Mouse (Mus musculus): ENCODE results near the gene Gyg. TPM values are rescaled to one million over a fixed set of nuclear protein-coding genes. Genes with fewer than 3 reads are reported as not detected.

The Gyg gene
- 28.7 and 36.8 TPM in 2 replicates for polyA plus RNA-seq (2016; fragmentation: Nextera tagmentation; extraction: Ambion mirVana)

DNA sequence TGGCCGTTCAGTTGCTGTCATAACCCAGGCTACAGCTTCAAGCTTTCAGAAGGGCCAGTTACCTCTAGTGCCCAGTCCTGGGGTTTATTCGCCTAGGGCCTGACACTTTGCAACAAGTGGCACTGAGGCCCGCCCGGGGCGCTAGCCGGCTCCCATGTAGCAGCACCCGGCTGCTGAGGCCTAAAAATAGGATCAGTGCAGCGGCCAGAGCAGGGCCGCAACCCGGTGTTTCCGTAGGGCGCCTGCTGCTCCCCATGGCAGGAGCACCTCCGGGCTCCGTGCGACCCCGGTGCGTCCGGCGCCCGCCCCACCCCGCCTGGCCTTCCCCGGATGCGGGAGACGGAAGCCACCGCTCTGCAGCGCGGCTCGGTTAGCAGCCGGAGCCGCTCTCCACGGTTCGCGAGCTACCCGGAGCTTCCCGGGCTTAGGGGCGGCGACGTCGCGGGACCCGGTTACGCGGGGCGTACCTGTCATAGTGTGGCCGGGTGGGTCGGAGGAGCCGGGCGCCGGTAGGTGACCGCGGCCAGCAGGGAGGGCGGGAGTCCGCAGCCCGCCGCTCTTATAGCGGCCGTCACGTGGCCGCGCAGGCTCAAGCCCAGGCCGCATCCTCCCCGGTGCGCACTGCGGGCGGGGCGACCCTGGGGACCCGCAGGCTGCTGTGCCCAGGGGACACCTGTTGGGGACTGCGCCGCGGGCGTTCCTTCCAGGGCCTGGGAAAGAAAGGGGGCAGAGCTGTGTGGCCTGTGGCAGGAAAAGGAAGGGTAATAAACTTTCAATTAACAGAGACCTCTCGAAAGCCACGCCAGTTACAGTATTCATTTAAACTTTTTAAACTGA is at the start of gene Gyg:
Gyg (minus strand) TSS at position 787 of the 837 bp plus-strand sequence.
- Histone ChIP-seq H3K36me3 (no peaks in the 10 kb centered on the region), H3K9me3 (peaks cover 6% of the 10 kb centered on the region; the same call in 1 of the 2 replicates), H3K4me3 (peak within 1 kb of the TSS; percentile 81), H3K27me3 (ENCODE audit: insufficient read depth, poor library complexity, severe bottlenecking) (peaks cover 7% of the 10 kb centered on the region; the same call in 1 of the 2 replicates), H3K27ac (peak within 1 kb of the TSS; percentile 86), H3K4me1 (replicated peaks) (peaks cover 14% of the 10 kb centered on the region; the same call in 1 of the 2 replicates)
- DNase-seq (ENCODE audit: low spot score): peak; percentile 59
- 2% methylated on average over 73 of the region's 73 CpGs for WGBS

- Histone ChIP-seq H3K4me1 (replicated peaks) (no peaks in the 10 kb centered on the region), H3K9me3 (no peaks in the 10 kb centered on the region), H3K4me3 (no peak overlapping the region), H3K27me3 (ENCODE audit: insufficient read depth, poor library complexity, severe bottlenecking) (no peaks in the 10 kb centered on the region), H3K27ac (no peak overlapping the region), H3K36me3 (no peaks in the 10 kb centered on the region)
- WGBS: 27% methylated on average over 6 of the region's 6 CpGs
- peak; percentile 67 for DNase-seq (ENCODE audit: low spot score)
Observed at GRCm38 (mm10) chr3:20198869-20199268, 43.8 kb upstream of the Gyg start.

DNA sequence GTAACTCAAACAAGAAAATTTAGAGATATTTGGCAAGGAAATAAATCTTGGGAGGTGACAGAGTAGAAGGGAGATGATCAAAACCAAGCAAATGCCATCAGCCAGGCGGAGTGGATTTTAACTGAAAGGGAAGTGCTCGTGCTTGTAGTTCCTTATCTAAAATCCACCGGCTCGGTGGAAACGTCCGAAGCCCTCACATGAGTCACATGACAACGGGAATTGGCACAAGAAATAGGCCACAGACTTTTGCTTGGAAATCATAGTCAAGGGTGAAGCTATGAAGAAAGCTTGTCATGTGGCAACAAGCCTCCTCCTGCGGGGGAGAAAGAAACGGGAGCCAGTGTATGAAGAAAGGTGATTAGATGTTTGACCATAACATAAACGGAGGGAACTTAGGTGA is 42.8 kb upstream of the Gyg start:
- 88% methylated on average over 10 of the region's 10 CpGs for WGBS

DNA sequence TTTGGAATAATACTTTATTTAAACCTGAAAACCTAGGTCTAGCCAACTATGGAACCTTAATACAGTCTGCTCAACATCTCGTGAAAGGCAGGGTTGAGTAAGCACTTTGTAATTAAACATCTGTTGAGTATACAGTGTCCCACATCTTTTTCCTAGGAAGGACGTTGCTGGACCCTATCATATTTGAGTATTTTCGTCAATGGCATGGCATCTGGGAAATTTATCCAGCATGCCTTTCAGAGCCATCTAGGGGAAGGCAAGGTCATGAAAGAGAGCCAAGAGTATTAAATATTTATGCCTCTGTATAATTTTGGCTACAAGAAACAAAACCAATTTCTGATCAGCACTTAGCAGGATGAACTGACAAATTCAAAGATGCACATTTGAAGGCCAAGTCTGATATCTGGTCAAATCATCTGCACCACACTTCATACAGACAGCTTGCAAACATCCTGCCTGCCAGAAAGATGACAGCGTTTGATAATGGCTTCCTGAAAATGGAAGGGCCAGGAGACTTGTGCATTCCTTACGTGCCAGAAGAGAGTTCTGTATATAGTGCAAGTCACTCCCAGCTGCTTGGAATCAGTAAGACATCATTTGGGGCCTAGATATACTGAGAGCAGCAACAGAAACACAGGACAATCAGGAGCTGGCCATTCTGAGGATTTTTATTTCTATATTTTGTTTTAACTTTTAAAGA is 34.0 kb upstream of the Gyg start:
- 81% methylated on average over 5 of the region's 5 CpGs for WGBS
- H3K4me1 ChIP-seq (replicated peaks): no peaks in the 10 kb centered on the region
- DNase-seq (ENCODE audit: low spot score): no peak
- H3K36me3 ChIP-seq: no peaks in the 10 kb centered on the region
- no peak overlapping the region for H3K27ac ChIP-seq
- H3K9me3 ChIP-seq: no peaks in the 10 kb centered on the region
- no peak overlapping the region for H3K4me3 ChIP-seq
- no peaks in the 10 kb centered on the region for H3K27me3 ChIP-seq (ENCODE audit: insufficient read depth, poor library complexity, severe bottlenecking)

More for the DNA sequence above, 42.8 kb upstream of the Gyg start:
- Histone ChIP-seq H3K4me1 (replicated peaks) (no peaks in the 10 kb centered on the region), H3K27ac (no peak overlapping the region), H3K27me3 (ENCODE audit: insufficient read depth, poor library complexity, severe bottlenecking) (no peaks in the 10 kb centered on the region), H3K9me3 (no peaks in the 10 kb centered on the region), H3K36me3 (no peaks in the 10 kb centered on the region), H3K4me3 (no peak overlapping the region)
- no peak for DNase-seq (ENCODE audit: low spot score)

DNA sequence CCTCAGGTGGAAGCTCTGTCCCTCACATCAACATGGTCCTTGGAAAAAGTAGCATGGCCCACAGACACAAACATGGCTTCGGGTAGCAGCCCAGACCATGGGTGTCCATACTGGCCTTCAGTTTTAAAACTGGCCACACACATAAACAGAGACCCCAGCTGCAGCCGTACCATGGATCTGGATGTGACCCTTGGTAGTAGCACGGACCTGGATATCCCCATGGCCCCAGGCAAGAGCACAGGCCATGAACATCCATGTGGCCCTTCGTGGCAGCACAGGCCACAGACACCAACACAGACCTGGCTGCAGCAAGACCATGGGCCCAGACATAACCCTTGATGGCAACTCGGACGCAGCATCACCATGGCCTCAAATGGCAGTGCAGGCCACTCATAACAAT is 17.3 kb upstream of the Gyg start:
- Histone ChIP-seq H3K27ac (no peak overlapping the region), H3K4me1 (replicated peaks) (no peaks in the 10 kb centered on the region), H3K27me3 (ENCODE audit: insufficient read depth, poor library complexity, severe bottlenecking) (no peaks in the 10 kb centered on the region), H3K4me3 (no peak overlapping the region), H3K9me3 (no peaks in the 10 kb centered on the region), H3K36me3 (no peaks in the 10 kb centered on the region)
- 91% methylated on average over 6 of the region's 6 CpGs for WGBS
- DNase-seq (ENCODE audit: low spot score): no peak

DNA sequence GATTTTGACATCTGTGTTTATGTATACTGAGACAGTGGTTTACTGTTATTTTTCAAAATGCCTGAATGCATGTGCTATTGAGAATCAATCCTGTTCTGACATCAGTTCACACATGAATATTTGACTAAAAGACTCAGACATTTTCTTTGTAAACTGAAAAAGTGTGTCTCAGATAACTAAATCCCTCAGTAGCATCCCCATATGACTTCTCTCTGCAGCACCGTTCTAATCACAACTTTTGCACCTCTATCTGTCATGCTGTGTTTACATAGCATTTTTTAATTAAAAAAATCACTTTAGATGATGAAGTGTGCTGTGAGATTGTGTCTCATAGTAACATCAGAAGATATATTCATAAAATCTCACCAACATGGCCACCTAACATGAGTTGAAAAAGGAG is 12.4 kb upstream of the Gyg start:
- no peak for DNase-seq (ENCODE audit: low spot score)
- WGBS: 93% methylated on average over 1 of the region's 1 CpGs
- Histone ChIP-seq H3K4me1 (replicated peaks) (no peaks in the 10 kb centered on the region), H3K4me3 (no peak overlapping the region), H3K9me3 (0 out of 2 replicates have a peak, but pooled peaks cover under 1% of the 10 kb centered on the region), H3K27me3 (ENCODE audit: insufficient read depth, poor library complexity, severe bottlenecking) (no peaks in the 10 kb centered on the region), H3K36me3 (no peaks in the 10 kb centered on the region), H3K27ac (no peak overlapping the region)

- H3K36me3 ChIP-seq: no peaks in the 10 kb centered on the region
- peaks cover 7% of the 10 kb centered on the region; the same call in 1 of the 2 replicates for H3K27me3 ChIP-seq (ENCODE audit: insufficient read depth, poor library complexity, severe bottlenecking)
- H3K4me3 ChIP-seq: peak overlapping the region; percentile 81; the same call in 1 of the 2 replicates
- H3K4me1 ChIP-seq (replicated peaks): peaks cover 14% of the 10 kb centered on the region; the same call in 1 of the 2 replicates
- WGBS: 87% methylated on average over 6 of the region's 6 CpGs
- no peak overlapping the region for H3K27ac ChIP-seq
- DNase-seq (ENCODE audit: low spot score): no peak
- peaks cover 11% of the 10 kb centered on the region for H3K9me3 ChIP-seq
Observed at GRCm38 (mm10) chr3:20155476-20155875, 359 bp upstream of the Gyg start.

DNA sequence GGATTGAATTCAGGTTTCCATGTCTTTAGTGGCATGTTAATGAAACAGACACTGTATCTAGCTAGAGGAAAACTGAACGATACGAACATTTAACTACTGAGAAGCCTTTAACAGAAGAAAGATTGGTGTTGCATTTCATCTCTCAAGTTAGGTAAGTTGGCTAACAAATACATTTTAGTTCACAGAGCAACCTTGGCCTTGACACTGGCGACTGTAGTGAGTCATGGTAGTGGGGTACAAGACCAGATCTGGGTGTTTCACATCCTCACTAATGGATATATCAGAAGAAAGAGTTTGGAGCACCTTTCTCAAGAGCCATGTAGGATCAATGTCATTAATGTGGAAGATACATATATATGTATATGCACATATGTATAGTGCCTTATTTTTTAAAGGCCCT is 3.5 kb downstream of the Gyg start:
- 94% methylated on average over 3 of the region's 3 CpGs for WGBS
- Histone ChIP-seq H3K36me3 (peaks cover 8% of the 10 kb centered on the region; the same call in 1 of the 2 replicates), H3K27ac (no peak overlapping the region), H3K4me3 (no peak overlapping the region), H3K27me3 (ENCODE audit: insufficient read depth, poor library complexity, severe bottlenecking) (peaks cover 7% of the 10 kb centered on the region; the same call in 1 of the 2 replicates), H3K4me1 (replicated peaks) (peaks cover 14% of the 10 kb centered on the region; the same call in 1 of the 2 replicates), H3K9me3 (no peaks in the 10 kb centered on the region)
- DNase-seq (ENCODE audit: low spot score): no peak

- Histone ChIP-seq H3K4me3 (no peak overlapping the region), H3K36me3 (peaks cover 8% of the 10 kb centered on the region; the same call in 1 of the 2 replicates), H3K27ac (no peak overlapping the region), H3K4me1 (replicated peaks) (peaks cover 14% of the 10 kb centered on the region; the same call in 1 of the 2 replicates), H3K27me3 (ENCODE audit: insufficient read depth, poor library complexity, severe bottlenecking) (peaks cover 2% of the 10 kb centered on the region; the same call in 1 of the 2 replicates), H3K9me3 (no peaks in the 10 kb centered on the region)
- WGBS: 71% methylated on average over 2 of the region's 2 CpGs
- DNase-seq (ENCODE audit: low spot score): no peak
Observed at GRCm38 (mm10) chr3:20150511-20150910, 4.6 kb downstream of the Gyg start.

DNA sequence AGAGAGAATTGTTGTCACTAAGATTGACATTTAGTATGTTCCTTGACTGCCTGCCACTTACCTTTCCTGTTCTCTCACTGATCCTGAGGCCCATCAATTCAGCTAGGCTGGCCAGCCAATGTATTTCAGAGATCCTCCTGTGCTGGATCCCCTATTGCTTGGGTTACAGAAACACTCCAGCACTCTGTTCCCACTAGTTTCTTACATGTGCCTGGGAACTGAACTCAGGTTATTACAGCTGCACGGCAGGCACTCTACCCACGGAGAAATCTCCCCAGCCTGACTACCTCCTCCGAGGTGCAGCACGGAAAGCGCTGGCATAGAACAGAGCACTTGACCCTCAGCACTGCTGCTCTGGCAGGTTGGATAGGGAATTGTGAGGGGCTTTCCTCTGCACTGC is 7.5 kb downstream of the Gyg start:
- H3K27ac ChIP-seq: no peak overlapping the region
- 86% methylated on average over 5 of the region's 5 CpGs for WGBS
- DNase-seq (ENCODE audit: low spot score): no peak

GRCm38 (mm10) chr3:20146884-20147395 is 8.2 kb downstream of the Gyg start:
- H3K36me3 ChIP-seq: peaks cover 8% of the 10 kb centered on the region; the same call in 1 of the 2 replicates
- H3K4me3 ChIP-seq: no peak overlapping the region
- no peak overlapping the region for H3K27ac ChIP-seq
- WGBS: 79% methylated on average over 7 of the region's 7 CpGs
- H3K4me1 ChIP-seq (replicated peaks): peaks cover 1% of the 10 kb centered on the region; the same call in 1 of the 2 replicates
- no peaks in the 10 kb centered on the region for H3K9me3 ChIP-seq
- no peaks in the 10 kb centered on the region for H3K27me3 ChIP-seq (ENCODE audit: insufficient read depth, poor library complexity, severe bottlenecking)
- DNase-seq (ENCODE audit: low spot score): no peak

More for the DNA sequence above, 7.5 kb downstream of the Gyg start:
- Histone ChIP-seq H3K27me3 (ENCODE audit: insufficient read depth, poor library complexity, severe bottlenecking) (no peaks in the 10 kb centered on the region), H3K36me3 (peaks cover 8% of the 10 kb centered on the region; the same call in 1 of the 2 replicates), H3K4me1 (replicated peaks) (no peaks in the 10 kb centered on the region; the same call in 1 of the 2 replicates), H3K9me3 (no peaks in the 10 kb centered on the region), H3K4me3 (no peak overlapping the region)

- no peak for DNase-seq (ENCODE audit: low spot score)
- 84% methylated on average over 1 of the region's 1 CpGs for WGBS
- no peak overlapping the region for H3K27ac ChIP-seq
Observed at GRCm38 (mm10) chr3:20145696-20146113, 9.4 kb downstream of the Gyg start.

More at GRCm38 (mm10) chr3:20145696-20146113, 9.4 kb downstream of the Gyg start:
- Histone ChIP-seq H3K27me3 (ENCODE audit: insufficient read depth, poor library complexity, severe bottlenecking) (no peaks in the 10 kb centered on the region), H3K4me1 (replicated peaks) (peaks cover 6% of the 10 kb centered on the region), H3K4me3 (no peak overlapping the region), H3K9me3 (no peaks in the 10 kb centered on the region), H3K36me3 (peaks cover 8% of the 10 kb centered on the region; the same call in 1 of the 2 replicates)

Data from hindbrain, embryonic 10.5 days (tissue).